In genomic region chr3:29031811-29032210, GRCm38 (mm10) we compare ENCODE assay signal across 9 mouse cellular contexts. TPM values are rescaled to one million over a fixed set of nuclear protein-coding genes. Genes with fewer than 3 reads are reported as not detected.
DNase-seq lines count a peak whose midpoint lies in the region; ATAC-seq and TF ChIP-seq lines count a peak whose summit lies in the region.
"Had no signal": no experiment of that assay in that cellular context is flagged by ENCODE, and none has a peak within 500 bp of the region (broad histone marks: within the 10 kb centered on the region; RNA-seq: fewer than 3 reads in every experiment).

No protein-coding gene starts in this region.

- ATAC-seq in kidney, embryonic 14.5 days (ENCODE audit: low FRiP score, low TSS enrichment) = no peak

- TF ChIP-seq CTCF in kidney, adult 2 months (conservative IDR thresholded peaks at IDR 0.05; ENCODE audit: insufficient read depth, insufficient read length, low read depth, low read length) = peak; percentile 63

- no peaks in the 10 kb centered on the region for H3K36me3 ChIP-seq in kidney, adult 2 months (ENCODE audit: control insufficient read depth, insufficient read depth, low read length)
- no peaks in the 10 kb centered on the region for H3K36me3 ChIP-seq in kidney, embryonic 14.5 days (ENCODE audit: control insufficient read depth, insufficient read depth, low read length)
- H3K36me3 ChIP-seq: hindbrain, embryonic 15.5 days; neural tube, embryonic 12.5 days had no signal

- peak; percentile 20 for DNase-seq in kidney, adult 2 months
- peak; percentile 68 for DNase-seq in ES-CJ7 (ENCODE audit: low read depth, low spot score)
- peak; percentile 37 for DNase-seq in adrenal gland, postnatal 14 days
- peak; percentile 43 to 50 for DNase-seq in kidney, postnatal 4 days
- DNase-seq in spleen, postnatal 14 days (ENCODE audit: low spot score in 2 of 2) = no peak
- DNase-seq in gastrocnemius, adult 18-20 months (ENCODE audit: low spot score) = no peak

- H3K9me3 ChIP-seq in kidney, embryonic 14.5 days (ENCODE audit: control insufficient read depth, low read length) = no peaks in the 10 kb centered on the region
- H3K9me3 ChIP-seq: hindbrain, embryonic 15.5 days; neural tube, embryonic 12.5 days had no signal

- H3K9ac ChIP-seq in kidney, embryonic 14.5 days (ENCODE audit: low read depth, low read length) = no peak overlapping the region
- H3K9ac ChIP-seq: hindbrain, embryonic 15.5 days; neural tube, embryonic 12.5 days had no signal

- WGBS in kidney, adult 2 months = 38% methylated on average over 3 of the region's 3 CpGs
- WGBS in kidney, embryonic 14.5 days = 50% methylated on average over 3 of the region's 3 CpGs

- no peak overlapping the region for H3K4me2 ChIP-seq in kidney, embryonic 14.5 days (replicated peaks; ENCODE audit: low read depth, low read length)
- H3K4me2 ChIP-seq: hindbrain, embryonic 15.5 days; neural tube, embryonic 12.5 days had no signal

- no peaks in the 10 kb centered on the region for H3K27me3 ChIP-seq in kidney, adult 2 months (replicated peaks; ENCODE audit: control insufficient read depth, insufficient read depth, low read length)
- H3K27me3 ChIP-seq in kidney, embryonic 14.5 days (ENCODE audit: control insufficient read depth, insufficient read depth, low read length) = no peaks in the 10 kb centered on the region
- H3K27me3 ChIP-seq: hindbrain, embryonic 15.5 days; neural tube, embryonic 12.5 days had no signal

- no peaks in the 10 kb centered on the region for H3K4me1 ChIP-seq in kidney, adult 2 months (ENCODE audit: control insufficient read depth, insufficient read depth, low read length)
- no peaks in the 10 kb centered on the region for H3K4me1 ChIP-seq in kidney, embryonic 14.5 days (ENCODE audit: control insufficient read depth, insufficient read depth, low read length)
- H3K4me1 ChIP-seq: hindbrain, embryonic 15.5 days; neural tube, embryonic 12.5 days had no signal

- no peak overlapping the region for H3K4me3 ChIP-seq in kidney, adult 2 months (ENCODE audit: insufficient read depth, low read depth, low read length)
- no peak overlapping the region for H3K4me3 ChIP-seq in kidney, embryonic 14.5 days (ENCODE audit: low read length)
- H3K4me3 ChIP-seq: hindbrain, embryonic 15.5 days; neural tube, embryonic 12.5 days had no signal

- H3K27ac ChIP-seq in kidney, adult 2 months (ENCODE audit: insufficient read depth, low read depth, low read length) = no peak overlapping the region
- H3K27ac ChIP-seq in kidney, embryonic 14.5 days (ENCODE audit: low read depth, low read length) = no peak overlapping the region
- H3K27ac ChIP-seq: hindbrain, embryonic 15.5 days; neural tube, embryonic 12.5 days had no signal

- no peak for TF ChIP-seq POLR2A in kidney, adult 2 months (IDR thresholded peaks at IDR 0.05; ENCODE audit: low read depth, low read length)

RNA-seq across cellular contexts. Expression of gene Egfem1, which starts 50.0 kb away (rescaled TPM):
- 0.25 and 1.2 TPM in 2 replicates for polyA plus RNA-seq in kidney, adult 2 months (2012; rRNA removed)
- polyA plus RNA-seq in kidney, embryonic 14.5 days (2014; fragmentation: Nextera tagmentation; extraction: Ambion mirVana) = 0.50 and 1.1 TPM in 2 replicates
- total RNA-seq in adrenal gland, postnatal 14 days (2021) = 0.22 and 0.34 TPM in 2 replicates
- total RNA-seq in gastrocnemius, adult 18-20 months (2021) = not detected

Comparison
In these comparisons a context has a peak if more than half of its experiments do, and no peak if none do; other contexts are left out.
1. DNase-seq: peak in kidney, adult 2 months (single experiment), ES-CJ7 (single experiment), adrenal gland, postnatal 14 days (single experiment) and kidney, postnatal 4 days (2 of 2); none in spleen, postnatal 14 days (0 of 2) and gastrocnemius, adult 18-20 months (single experiment).